Mouse (Mus musculus) heart, embryonic 14.5 days (tissue): Measurements from ENCODE around the gene Rpl23. TPM values are rescaled to one million over a fixed set of nuclear protein-coding genes. Genes with fewer than 3 reads are reported as not detected.

Experiments used
- ATAC-seq: fragments of 200-750 bp; cut with Nextera tagmentation; 2 replicates; pipeline ENCODE4 v1.8.0; 2017; ENCODE audit warnings: low read depth, moderate TSS enrichment; ENCODE audit not compliant: insufficient number of reproducible peaks, insufficient read depth, low FRiP score
- H3K27ac ChIP-seq, 2 experiments: fragments of 200-500 bp in 1 of 2; fragments of 300-500 bp in 1 of 2; sonication (generic) in 1 of 2; replicated peaks in 1 of 2; 2 replicates each; pipeline ENCODE4 v1.5.1; 2012 to 2014; ENCODE audit warnings: low read depth in 2 of 2, low read length in 2 of 2, control low read depth in 1 of 2, mild to moderate bottlenecking in 1 of 2, mixed read lengths in 1 of 2; ENCODE audit not compliant: control insufficient read depth in 1 of 2, insufficient read depth in 1 of 2
- H3K27me3 ChIP-seq: fragments of 300-500 bp; sonication (generic); 2 replicates; pipeline ENCODE4 v1.6.1; 2014; ENCODE audit warnings: mild to moderate bottlenecking, low read length, control low read depth; ENCODE audit not compliant: control insufficient read depth, insufficient read depth
- H3K36me3 ChIP-seq: fragments of 300-500 bp; sonication (generic); 2 replicates; pipeline ENCODE4 v1.6.1; 2014; ENCODE audit warnings: mild to moderate bottlenecking, control low read depth, low read length, mixed read lengths; ENCODE audit not compliant: control insufficient read depth, insufficient read depth
- H3K4me1 ChIP-seq, 2 experiments: fragments of 200-500 bp in 1 of 2; fragments of 300-500 bp in 1 of 2; sonication (generic) in 1 of 2; 2 replicates each; pipeline ENCODE4 v1.6.1; 2012 to 2014; ENCODE audit warnings: low read length in 2 of 2, control low read depth in 1 of 2, mixed read lengths in 1 of 2; ENCODE audit not compliant: control insufficient read depth in 2 of 2, insufficient read depth in 2 of 2
- H3K4me2 ChIP-seq: fragments of 300-500 bp; sonication (generic); 2 replicates; pipeline ENCODE4 v1.6.1; 2014; ENCODE audit warnings: mild to moderate bottlenecking, low read length
- H3K4me3 ChIP-seq, 2 experiments: fragments of 200-500 bp in 1 of 2; fragments of 300-500 bp in 1 of 2; sonication (generic) in 1 of 2; 2 replicates each; pipeline ENCODE4 v1.5.1; 2012 to 2014; ENCODE audit warnings: low read length in 2 of 2, mild to moderate bottlenecking in 2 of 2, control low read depth in 1 of 2, low read depth in 1 of 2, moderate library complexity in 1 of 2; ENCODE audit not compliant: control insufficient read depth in 1 of 2, insufficient read depth in 1 of 2
- H3K9ac ChIP-seq: fragments of 300-500 bp; sonication (generic); 2 replicates; pipeline ENCODE4 v1.6.1; 2014; ENCODE audit warnings: mild to moderate bottlenecking, low read length
- H3K9me3 ChIP-seq: fragments of 300-500 bp; sonication (generic); 2 replicates; pipeline ENCODE4 v1.6.1; 2016; ENCODE audit warnings: low read length, control low read depth; ENCODE audit not compliant: control insufficient read depth
- WGBS: fragments of 180-500 bp; shearing (Covaris S2); extraction: QIAGEN DNeasy Blood & Tissue Kit; methylation state at CpG from one replicate; pipeline ENCODE4 v1.1.7; 2014; 5-methylcytosine and 5-hydroxymethylcytosine counted together
- microRNA-seq: library from miRNA; unstranded; fragments of <30 nt; microRNA quantifications from one replicate; pipeline ENCODE4, GENCODE M21; 2016
- polyA plus RNA-seq: library from polyadenylated mRNA; unstranded; fragments of >200 nt; fragmentation: Nextera tagmentation; extraction: Ambion mirVana; gene quantifications from 2 replicates; pipeline ENCODE4 v1.2.1, GENCODE M21; 2014

The Rpl23 gene
- polyA plus RNA-seq, 1 experiment from 2014 or later, result 536 TPM

- Histone ChIP-seq H3K4me1 (no peaks in the 10 kb centered on the region; a peak in 1 of 4 replicates), H3K36me3 (peaks cover 77% of the 10 kb centered on the region), H3K4me3 (no peak overlapping the region), H3K4me2 (no peak overlapping the region), H3K27ac (no peak overlapping the region), H3K27me3 (no peaks in the 10 kb centered on the region), H3K9ac (no peak overlapping the region), H3K9me3 (no peaks in the 10 kb centered on the region)
- no peak for ATAC-seq
- 59% methylated on average over 7 of the region's 7 CpGs for WGBS
Observed at GRCm38 (mm10) chr11:97728730-97729129, 53.5 kb downstream of the Rpl23 start.

- WGBS, result 63% methylated on average over 7 of the region's 7 CpGs
Observed at GRCm38 (mm10) chr11:97728311-97728710, 53.9 kb downstream of the Rpl23 start.

More at GRCm38 (mm10) chr11:97728311-97728710, 53.9 kb downstream of the Rpl23 start:
- Histone ChIP-seq H3K27ac (no peak overlapping the region), H3K36me3 (peaks cover 81% of the 10 kb centered on the region), H3K27me3 (no peaks in the 10 kb centered on the region), H3K4me3 (no peak overlapping the region), H3K4me1 (no peaks in the 10 kb centered on the region; a peak in 1 of 4 replicates), H3K4me2 (no peak overlapping the region), H3K9ac (no peak overlapping the region), H3K9me3 (no peaks in the 10 kb centered on the region)
- ATAC-seq, result no peak

Small RNA genes within 50 kb of the gene (microRNA-seq; reads per million reads assigned to microRNA genes)
- gene Mir8102, result not detected

Other genes with a start within 250 kb of the Rpl23 start
- gene Srcin1, start 206.3 kb downstream of the Rpl23 start, polyA plus RNA-seq, result 0.22 TPM in 1 of 2 replicates, not detected in the other
- 0.77 and 1.00 TPM in 2 replicates for gene Epop, start 152.7 kb downstream of the Rpl23 start, polyA plus RNA-seq
- 3.2 and 3.3 TPM in 2 replicates for gene Mllt6, start 119.0 kb downstream of the Rpl23 start, polyA plus RNA-seq
- gene Cisd3, start 96.6 kb downstream of the Rpl23 start, polyA plus RNA-seq, result 52.6 and 63.2 TPM in 2 replicates
- 12.5 and 14.5 TPM in 2 replicates for gene Pcgf2, start 81.9 kb downstream of the Rpl23 start, polyA plus RNA-seq
- gene Psmb3, start 79.0 kb downstream of the Rpl23 start, polyA plus RNA-seq, result 430 and 441 TPM in 2 replicates
- 0.80 and 1.1 TPM in 2 replicates for gene Pip4k2b, start 37.7 kb downstream of the Rpl23 start, polyA plus RNA-seq
- 9.0 and 9.8 TPM in 2 replicates for gene Cwc25, start 15.9 kb downstream of the Rpl23 start, polyA plus RNA-seq
- not detected in 2 replicates for gene 1700001P01Rik, start 6.5 kb downstream of the Rpl23 start, polyA plus RNA-seq
- 26.5 and 28.1 TPM in 2 replicates for gene Lasp1, start 16.6 kb upstream of the Rpl23 start, polyA plus RNA-seq
- 4.2 and 5.5 TPM in 2 replicates for gene B230217C12Rik, start 58.3 kb upstream of the Rpl23 start, polyA plus RNA-seq
- 1.2 and 1.5 TPM in 2 replicates for gene Fbxo47, start 101.7 kb upstream of the Rpl23 start, polyA plus RNA-seq
- 0.43 and 0.66 TPM in 2 replicates for gene Plxdc1, start 204.0 kb upstream of the Rpl23 start, polyA plus RNA-seq
- 3.2 and 4.0 TPM in 2 replicates for gene Arl5c, start 213.7 kb upstream of the Rpl23 start, polyA plus RNA-seq
- gene Cacnb1, start 240.6 kb upstream of the Rpl23 start, polyA plus RNA-seq, result 7.1 and 7.9 TPM in 2 replicates
- gene Rpl19, start 244.3 kb upstream of the Rpl23 start, polyA plus RNA-seq, result 721 and 767 TPM in 2 replicates